Mouse (Mus musculus) urinary bladder, adult 2 months (tissue): ENCODE data around the gene Mettl27. TPM values are rescaled to one million over a fixed set of nuclear protein-coding genes. Genes with fewer than 3 reads are reported as not detected.

ENCODE experiments used
- DNase-seq: peaks from one replicate; pipeline ENCODE4 v3.0.0; 2022; ENCODE audit warnings: low spot score
- polyA plus RNA-seq: library from polyadenylated mRNA; depleted of rRNA; stranded (reverse); fragments of >200 nt; gene quantifications from 2 replicates; pipeline ENCODE4 v1.2.3, GENCODE M21; 2012; rRNA removed

Mettl27 gene
- polyA plus RNA-seq, 1 experiment = 103 TPM

GRCm38 (mm10) chr5:134985633-134986297 lies 53.6 kb downstream of the Mettl27 start, which contains the start of gene Cldn3:
Gene Cldn3, plus strand, starts transcription at chr5:134986214.
- DNase-seq = no peak

- no peak for DNase-seq
Observed at GRCm38 (mm10) chr5:134986298-134987268, 54.4 kb downstream of the Mettl27 start.

DNA sequence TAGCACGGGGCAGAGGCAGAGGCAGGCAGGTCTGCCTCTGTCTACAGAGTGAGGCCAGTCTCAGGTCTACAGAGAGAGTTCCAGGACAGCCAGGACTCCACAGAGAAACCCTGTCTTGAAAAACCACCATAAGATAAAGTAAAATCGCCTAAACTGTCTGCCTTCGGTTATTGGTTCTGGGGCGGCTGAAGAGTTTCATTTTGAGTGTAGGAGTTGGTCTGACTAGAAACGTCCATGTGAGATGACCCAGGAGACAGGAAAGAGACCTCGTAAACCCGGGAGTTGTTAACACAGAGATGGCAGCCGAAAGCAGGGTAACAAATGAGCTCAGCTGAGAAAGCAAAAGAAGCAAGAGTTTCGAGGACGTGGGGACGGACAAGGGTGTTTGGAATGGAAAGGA lies 57.0 kb downstream of the Mettl27 start:
- no peak for DNase-seq

- no peak for DNase-seq
Observed at GRCm38 (mm10) chr5:134989741-134990140, 57.6 kb downstream of the Mettl27 start.

Other genes starting within 250 kb of the Mettl27 start
- 10.6 and 12.6 TPM in 2 replicates for gene Limk1, start 243.8 kb upstream of the Mettl27 start, polyA plus RNA-seq
- 75.6 and 76.3 TPM in 2 replicates for gene Eln, start 185.0 kb upstream of the Mettl27 start, polyA plus RNA-seq
- not detected in 2 replicates for gene Tmem270, start 25.6 kb upstream of the Mettl27 start, polyA plus RNA-seq
- not detected in 2 replicates for gene Cldn13, start 16.8 kb upstream of the Mettl27 start, polyA plus RNA-seq
- 295 and 393 TPM in 2 replicates for gene Cldn4, start 14.6 kb downstream of the Mettl27 start, polyA plus RNA-seq
- gene Cldn3, start 53.8 kb downstream of the Mettl27 start, polyA plus RNA-seq = 0.15 and 0.17 TPM in 2 replicates
- gene Abhd11, start 76.8 kb downstream of the Mettl27 start, polyA plus RNA-seq = 50.0 and 69.5 TPM in 2 replicates
- gene Stx1a, start 91.1 kb downstream of the Mettl27 start, polyA plus RNA-seq = 9.6 and 11.5 TPM in 2 replicates
- gene Dnajc30, start 131.8 kb downstream of the Mettl27 start, polyA plus RNA-seq = 25.3 and 28.1 TPM in 2 replicates
- 51.2 and 54.6 TPM in 2 replicates for gene Bud23, start 132.6 kb downstream of the Mettl27 start, polyA plus RNA-seq
- gene Vps37d, start 145.9 kb downstream of the Mettl27 start, polyA plus RNA-seq = 4.0 and 4.4 TPM in 2 replicates
- 1.9 and 2.5 TPM in 2 replicates for gene Mlxipl, start 157.5 kb downstream of the Mettl27 start, polyA plus RNA-seq
- gene Tbl2, start 217.3 kb downstream of the Mettl27 start, polyA plus RNA-seq = 7.2 and 9.7 TPM in 2 replicates
- gene Bcl7b, start 235.9 kb downstream of the Mettl27 start, polyA plus RNA-seq = 33.4 and 43.0 TPM in 2 replicates